Mouse (Mus musculus) ES-E14 (cell line): ENCODE results near the gene Gtpbp8.

Experiments used
- CHD2 ChIP-seq: IDR thresholded peaks from 2 replicates; pipeline ENCODE4 v1.6.1; 2014; ENCODE audit warnings: mild to moderate bottlenecking, low read depth, low read length, inconsistent platforms
- MAFK ChIP-seq: IDR thresholded peaks from 2 replicates; pipeline ENCODE4 v1.6.1; 2014; ENCODE audit warnings: mild to moderate bottlenecking, low read depth, low read length, inconsistent platforms; ENCODE audit not compliant: insufficient read depth
- ZC3H11A ChIP-seq: IDR thresholded peaks from 2 replicates; pipeline ENCODE4 v1.6.1; 2012; ENCODE audit warnings: low read depth, mild to moderate bottlenecking, inconsistent platforms, low read length, borderline replicate concordance

GRCm38 (mm10) chr16:44697473-44698205 is 48.5 kb downstream of the Gtpbp8 start:
- TF ChIP-seq CHD2 (no peak), MAFK (no peak), ZC3H11A (no peak)
